Mouse (Mus musculus) Muller cell, postnatal 12 days (primary cell): ENCODE results near the gene Zc2hc1c.
A peak's percentile ranks its signal among the peaks of the same experiment; 100 is the strongest.

Experiments used
- DNase-seq: peaks from one replicate; pipeline ENCODE4 v3.0.0-alpha.2; 2015; ENCODE audit errors: inconsistent ontology term

Gene Zc2hc1c

GRCm38 (mm10) chr12:85339243-85339729 is 50.9 kb downstream of the Zc2hc1c start, which contains the start of gene Nek9:
Gene Nek9 (minus strand): TSS chr12:85339362.
- DNase-seq, result peak; percentile 96

DNA sequence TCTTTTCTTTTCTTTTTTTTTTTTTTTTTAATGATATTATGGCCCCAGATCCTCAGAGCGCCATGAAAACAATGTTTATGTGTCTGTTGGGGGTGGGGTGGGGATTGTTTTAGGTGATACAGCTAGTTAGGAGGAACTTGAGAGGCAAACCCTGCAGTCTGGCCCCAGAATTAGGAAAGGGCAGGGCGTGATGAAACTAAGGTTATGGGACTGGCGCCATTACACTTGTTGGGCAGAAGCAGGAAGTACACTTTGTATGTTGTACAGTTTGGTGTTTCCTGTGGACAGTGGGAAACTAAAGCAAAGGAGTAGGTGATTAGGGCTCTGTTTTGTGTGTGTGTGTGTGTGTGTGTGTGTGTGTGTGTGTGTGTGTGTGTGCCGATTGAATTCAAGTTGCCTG is 51.6 kb downstream of the Zc2hc1c start:
- DNase-seq, result no peak

DNA sequence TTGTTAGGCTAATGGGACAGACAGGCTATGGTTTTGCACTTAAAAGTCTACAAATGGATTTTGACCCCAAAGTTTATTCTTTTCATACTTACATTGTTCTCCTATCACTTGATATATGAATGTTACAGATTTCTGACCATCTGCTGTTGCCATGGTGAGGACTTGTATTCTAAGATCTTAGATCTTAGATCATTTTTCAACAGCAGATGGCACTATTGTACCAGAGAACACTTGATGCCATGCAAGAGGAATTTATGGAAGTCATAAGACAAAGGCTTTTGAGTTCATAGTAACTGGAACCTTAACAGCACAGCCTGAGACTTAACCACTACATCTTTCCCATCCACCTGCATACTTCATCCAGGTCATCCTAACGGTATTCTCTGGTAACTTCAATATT is 52.7 kb downstream of the Zc2hc1c start:
- peak; percentile 61 for DNase-seq

GRCm38 (mm10) chr12:85342310-85342709 is 53.9 kb downstream of the Zc2hc1c start:
- no peak for DNase-seq

DNA sequence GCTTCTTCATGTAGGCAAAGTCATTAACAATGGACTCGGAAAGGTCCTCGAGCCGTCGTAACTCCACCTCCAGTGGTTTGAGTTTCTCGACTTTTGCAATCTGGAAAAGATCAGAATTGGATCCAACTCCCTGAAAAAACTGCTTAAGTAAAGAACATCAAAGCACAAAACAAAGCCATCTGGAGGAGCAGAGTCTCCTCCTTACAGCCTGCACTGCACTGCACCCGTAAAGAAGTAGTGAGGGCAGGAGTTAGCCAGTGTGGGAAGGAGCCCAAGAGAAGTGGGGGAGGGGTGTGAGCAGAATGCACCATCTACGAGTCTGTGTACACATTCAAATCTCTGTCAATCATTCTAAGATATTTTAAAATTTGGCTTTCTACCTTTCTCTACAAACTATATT is 55.9 kb downstream of the Zc2hc1c start:
- DNase-seq, result no peak

DNA sequence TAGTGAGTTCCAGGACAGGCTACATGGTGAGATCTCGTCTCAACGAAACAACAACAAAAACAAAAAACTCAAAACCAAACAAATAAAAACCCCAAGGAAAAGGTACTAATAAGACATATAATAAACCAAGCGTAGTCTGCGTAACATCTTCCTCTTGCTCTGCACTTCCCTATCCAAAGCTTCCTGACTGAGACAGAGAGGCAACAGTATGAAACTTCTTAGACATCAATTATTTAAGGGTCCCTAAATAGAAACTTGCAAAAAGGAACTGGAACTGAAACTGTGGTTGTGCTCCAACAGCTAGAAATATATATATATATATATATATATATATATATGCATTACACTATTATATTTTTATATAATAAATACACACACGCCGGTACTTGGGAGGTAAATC is 57.2 kb downstream of the Zc2hc1c start:
- DNase-seq, result no peak

DNA sequence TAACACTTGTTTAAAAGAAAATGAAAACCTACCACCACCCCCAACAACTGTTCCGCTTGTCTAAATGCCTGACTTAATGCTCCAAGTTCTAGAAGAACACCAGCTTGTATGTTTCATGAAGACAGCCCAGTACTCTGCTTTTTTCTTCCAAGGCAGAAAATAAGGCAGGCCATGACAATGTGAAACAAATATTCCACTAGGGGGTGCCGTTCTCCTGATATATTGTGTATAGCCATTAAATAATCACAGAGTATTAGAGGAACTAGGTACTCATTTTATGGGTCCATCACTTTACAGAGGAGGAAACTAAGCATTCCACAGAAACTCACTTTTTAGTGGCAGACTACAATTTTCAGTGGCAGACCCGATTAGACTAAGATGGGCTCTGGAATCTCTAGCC is 58.0 kb downstream of the Zc2hc1c start:
- DNase-seq, result peak; percentile 76

- DNase-seq, result no peak
Measured at GRCm38 (mm10) chr12:85347196-85347595, 58.8 kb downstream of the Zc2hc1c start.

DNA sequence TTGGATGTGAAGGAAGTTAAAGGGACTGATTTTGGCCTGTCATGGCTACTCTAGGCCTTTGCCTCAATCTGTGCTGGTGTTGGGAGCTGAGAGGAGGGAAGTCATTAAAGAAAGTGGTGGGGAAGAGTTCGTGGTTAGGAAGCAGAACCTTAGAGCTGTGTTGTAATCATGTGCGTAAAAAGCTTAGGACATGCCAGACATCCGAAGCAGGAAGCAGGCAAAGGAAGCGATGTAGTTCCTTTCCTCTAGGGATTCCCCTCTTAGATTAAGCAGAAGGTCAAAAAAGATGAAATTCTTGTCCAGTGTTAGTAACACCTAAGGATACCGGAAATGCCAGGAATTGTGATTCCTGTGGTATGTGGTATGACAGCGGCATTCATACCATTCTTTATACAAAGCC is 59.9 kb downstream of the Zc2hc1c start:
- DNase-seq, result peak; percentile 28
